Mouse (Mus musculus) heart, embryonic 12.5 days (tissue): ENCODE results near the gene Prkrip1. TPM values are rescaled to one million over a fixed set of nuclear protein-coding genes. Genes with fewer than 3 reads are reported as not detected.
"Not testable (repeated sequence)": the region's sequence is repeated elsewhere in the genome, so short reads cannot be mapped to it uniquely, and the experiment has no call there.

Experiments
- ATAC-seq: fragments of 200-750 bp; cut with Nextera tagmentation; 2 replicates; pipeline ENCODE4 v1.8.0; 2017; ENCODE audit warnings: moderate TSS enrichment, moderate library complexity; ENCODE audit not compliant: insufficient number of reproducible peaks, low FRiP score
- H3K27ac ChIP-seq: fragments of 300-500 bp; sonication (generic); 2 replicates; pipeline ENCODE4 v1.5.1; 2016; ENCODE audit warnings: mild to moderate bottlenecking, moderate library complexity; ENCODE audit not compliant: poor library complexity, severe bottlenecking
- H3K27me3 ChIP-seq: fragments of 300-500 bp; sonication (generic); replicated peaks from 2 replicates; pipeline ENCODE4 v1.6.1; 2016; ENCODE audit warnings: mild to moderate bottlenecking, moderate library complexity
- H3K36me3 ChIP-seq: fragments of 300-500 bp; sonication (generic); 2 replicates; pipeline ENCODE4 v1.6.1; 2016; ENCODE audit warnings: mild to moderate bottlenecking, moderate library complexity
- H3K4me1 ChIP-seq: fragments of 300-500 bp; sonication (generic); replicated peaks from 2 replicates; pipeline ENCODE4 v1.6.1; 2016; ENCODE audit warnings: mild to moderate bottlenecking
- H3K4me2 ChIP-seq: fragments of 300-500 bp; sonication (generic); 2 replicates; pipeline ENCODE4 v1.6.1; 2016; ENCODE audit warnings: mild to moderate bottlenecking, moderate library complexity
- H3K4me3 ChIP-seq: fragments of 300-500 bp; sonication (generic); 2 replicates; pipeline ENCODE4 v1.5.1; 2016; ENCODE audit warnings: mild to moderate bottlenecking
- H3K9ac ChIP-seq: fragments of 300-500 bp; sonication (generic); 2 replicates; pipeline ENCODE4 v1.6.1; 2016; ENCODE audit warnings: mild to moderate bottlenecking, moderate library complexity
- H3K9me3 ChIP-seq: fragments of 300-500 bp; sonication (generic); replicated peaks from 2 replicates; pipeline ENCODE4 v1.6.1; 2016; ENCODE audit warnings: mild to moderate bottlenecking, moderate library complexity
- WGBS: fragments of 180-500 bp; shearing (Covaris S2); methylation state at CpG from one replicate; pipeline ENCODE4 v1.1.7; 2016; 5-methylcytosine and 5-hydroxymethylcytosine counted together
- polyA plus RNA-seq: library from polyadenylated mRNA; unstranded; fragments of >200 nt; fragmentation: Nextera tagmentation; extraction: Ambion mirVana; gene quantifications from 2 replicates; pipeline ENCODE4 v1.2.1, GENCODE M21; 2016

Prkrip1 gene
- polyA plus RNA-seq, 1 experiment from 2014 or later = 41.8 TPM

DNA sequence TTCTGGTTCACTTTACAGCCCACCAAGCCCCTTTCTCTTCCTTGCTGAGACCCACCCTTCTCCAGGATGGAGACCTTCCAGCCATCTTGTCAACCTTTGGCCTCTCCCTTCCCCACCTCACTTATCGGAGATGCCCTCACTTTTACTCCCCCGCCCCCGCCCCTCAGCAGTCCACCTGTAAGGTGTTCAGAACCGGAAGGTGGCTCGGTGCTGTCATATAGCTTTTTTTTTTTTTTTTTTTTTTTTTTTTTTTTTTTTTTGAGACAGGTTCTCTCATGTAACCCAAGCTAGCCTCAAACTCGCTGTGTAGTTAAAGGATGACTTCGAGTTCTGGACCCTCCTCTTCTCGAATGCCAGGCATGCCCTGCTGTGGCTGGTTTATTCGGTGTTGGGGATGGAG is 25.8 kb downstream of the Prkrip1 start:
- Histone ChIP-seq H3K36me3 (peaks cover 4% of the 10 kb centered on the region), H3K27ac (no peak overlapping the region), H3K4me3 (no peak overlapping the region), H3K4me1 (peaks cover 15% of the 10 kb centered on the region), H3K4me2 (no peak overlapping the region), H3K9me3 (peaks cover 5% of the 10 kb centered on the region), H3K27me3 (no peaks in the 10 kb centered on the region), H3K9ac (no peak overlapping the region)
- ATAC-seq = no peak
- WGBS = 77% methylated on average over 9 of the region's 9 CpGs

DNA sequence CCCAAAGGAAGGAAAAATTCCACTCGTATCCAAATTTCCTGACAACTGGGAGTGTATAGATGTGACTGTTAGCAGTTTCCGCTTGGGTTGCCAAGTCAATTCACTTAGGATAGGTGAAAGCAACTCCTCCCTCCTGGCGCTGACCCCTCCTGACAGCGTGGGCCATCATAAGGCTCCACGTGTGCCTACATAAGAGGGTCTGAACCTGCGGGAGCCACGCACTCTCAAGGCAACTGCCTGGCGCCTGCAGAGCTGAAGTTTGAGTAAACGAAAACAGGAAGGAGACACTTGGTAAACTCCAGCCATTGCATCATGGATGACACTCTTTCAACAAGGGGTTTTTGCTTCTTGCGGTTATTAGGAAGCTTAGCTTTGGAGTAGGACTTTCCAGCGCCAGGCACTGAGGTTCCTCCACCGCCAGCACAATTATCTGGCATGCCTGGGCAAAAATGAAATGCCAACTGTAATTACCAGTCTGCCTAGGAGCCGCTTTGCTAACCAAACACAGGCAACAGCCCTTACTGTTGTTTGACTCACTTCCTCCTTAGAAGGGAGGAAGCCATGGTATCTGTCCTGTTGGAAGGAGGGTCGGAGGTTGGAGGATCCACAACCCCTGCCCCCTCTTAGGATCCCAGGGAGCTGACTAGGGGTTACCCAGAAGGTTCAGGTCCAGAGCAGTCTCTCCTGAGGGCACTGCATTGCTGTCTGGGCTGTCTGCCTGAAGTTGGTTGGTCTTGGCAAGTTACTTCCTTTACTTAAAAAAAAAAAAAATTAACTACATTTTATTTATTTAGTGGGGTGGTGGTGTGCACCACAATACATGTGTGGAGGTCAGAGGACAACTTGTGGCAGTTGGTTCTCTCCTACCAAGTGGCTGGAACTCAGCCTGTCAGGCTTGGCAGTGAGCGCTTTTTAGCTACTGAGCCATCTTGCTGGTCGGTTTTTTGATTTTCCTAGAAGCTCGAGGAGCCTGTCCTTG is 27.1 kb downstream of the Prkrip1 start:
- Histone ChIP-seq H3K4me2 (peak overlapping the region; percentile 94), H3K36me3 (no peaks in the 10 kb centered on the region), H3K4me3 (peak overlapping the region; percentile 59), H3K27ac (no peak overlapping the region), H3K9me3 (peaks cover 7% of the 10 kb centered on the region), H3K27me3 (no peaks in the 10 kb centered on the region), H3K4me1 (peaks cover 5% of the 10 kb centered on the region), H3K9ac (no peak overlapping the region)
- WGBS = 29% methylated on average over 17 of the region's 17 CpGs
- ATAC-seq = peak; percentile 30; the same call in 1 of the 2 replicates

DNA sequence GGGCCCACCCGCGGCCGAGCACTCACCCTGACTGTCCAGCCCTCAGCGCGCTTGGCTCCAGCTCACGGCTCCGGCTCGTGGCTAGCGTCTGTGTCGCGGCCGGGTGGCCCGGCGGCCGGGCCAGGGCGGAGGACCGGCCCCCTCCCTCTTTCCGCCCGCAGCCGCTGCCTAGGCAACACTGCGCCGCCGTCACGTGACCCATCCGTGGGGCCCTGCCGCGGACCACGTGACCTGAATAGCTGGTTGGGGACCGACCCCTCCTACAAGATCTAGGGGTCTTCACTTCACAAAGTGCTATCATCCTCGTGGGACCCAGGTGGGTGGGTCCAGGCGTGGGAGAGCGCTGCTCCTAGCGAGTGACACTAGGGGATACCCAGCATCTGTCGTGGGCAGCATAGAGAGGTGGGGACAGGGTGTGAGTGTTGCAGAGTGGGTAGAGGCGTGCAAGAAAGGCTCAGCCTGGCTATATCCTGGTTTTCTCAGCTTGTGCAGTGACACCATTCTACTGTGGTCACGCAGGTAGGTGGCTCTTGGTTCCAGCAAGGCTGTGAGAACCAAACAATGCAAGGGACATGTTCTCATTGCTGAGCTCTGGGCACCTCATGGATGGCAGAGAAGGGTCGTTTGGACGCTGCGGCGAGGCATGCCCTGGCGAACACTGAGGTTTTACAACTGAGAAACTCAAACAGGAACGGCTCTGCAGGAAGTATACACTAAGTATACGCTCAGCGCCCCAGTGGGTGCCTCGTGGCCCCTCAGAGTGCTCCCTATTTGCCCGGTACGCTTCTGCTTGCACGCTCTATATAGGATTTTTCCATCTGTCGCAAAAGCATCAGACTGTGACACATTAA is 28.0 kb downstream of the Prkrip1 start, which contains the start of gene Orai2:
TSS of gene Orai2 (minus strand) at position 202 of the 851 bp plus-strand sequence.
- H3K4me2 ChIP-seq = peak within 1 kb of the TSS; percentile 94
- H3K27ac ChIP-seq = no peak within 1 kb of the TSS
- no peaks in the 10 kb centered on the region for H3K27me3 ChIP-seq
- peak within 1 kb of the TSS; percentile 66 for H3K9ac ChIP-seq
- H3K4me1 ChIP-seq = peaks cover 5% of the 10 kb centered on the region
- H3K9me3 ChIP-seq = peaks cover 7% of the 10 kb centered on the region
- peak; percentile 86 for ATAC-seq
- no peaks in the 10 kb centered on the region for H3K36me3 ChIP-seq
- peak within 1 kb of the TSS; percentile 59 for H3K4me3 ChIP-seq
- 5% methylated on average over 49 of the region's 49 CpGs for WGBS

DNA sequence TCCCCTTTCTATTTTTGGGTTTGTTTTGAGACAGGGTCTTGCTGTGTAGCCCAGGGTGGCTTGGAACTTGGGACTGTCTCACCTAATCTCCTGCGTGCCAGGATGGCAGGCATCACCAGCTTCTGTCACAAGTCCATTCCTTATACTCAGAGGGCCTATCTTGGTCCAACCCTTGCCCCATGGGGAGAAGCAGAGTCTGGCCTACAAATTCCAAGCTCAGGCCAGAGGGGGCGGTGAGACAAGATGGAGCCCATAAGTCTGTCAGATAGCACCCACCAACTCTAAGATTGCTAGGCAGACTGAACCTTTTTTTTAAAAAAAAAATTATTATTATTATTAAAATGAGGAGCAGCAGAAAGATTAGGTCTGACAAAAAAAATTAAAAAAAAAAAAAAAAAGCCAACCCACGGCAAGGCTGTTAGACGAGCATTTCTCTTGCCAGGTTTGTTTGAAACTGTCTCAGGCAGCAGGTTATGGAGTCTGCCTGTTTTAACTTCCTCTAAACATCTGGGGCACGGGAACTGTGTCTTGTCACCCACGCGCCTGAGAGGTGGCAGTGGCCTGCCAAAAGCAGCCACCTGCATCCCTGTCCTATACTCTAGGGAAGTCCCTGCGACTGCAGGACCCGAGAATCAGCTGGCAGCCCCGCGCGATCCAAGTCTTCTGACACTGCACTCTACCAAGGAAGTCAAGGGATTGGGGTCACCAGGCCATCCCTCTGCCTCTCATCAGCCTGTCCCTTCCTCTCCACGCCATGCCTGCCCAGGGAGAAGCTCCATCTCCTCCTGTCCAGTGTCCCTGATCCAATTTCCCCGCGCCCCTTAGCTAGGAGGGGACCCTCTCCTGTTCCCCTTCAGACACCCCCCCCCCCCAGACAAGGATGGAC is 28.9 kb downstream of the Prkrip1 start:
- H3K4me3 ChIP-seq = peak overlapping the region; percentile 59
- H3K9me3 ChIP-seq = peaks cover 7% of the 10 kb centered on the region
- H3K4me1 ChIP-seq = peaks cover 5% of the 10 kb centered on the region
- H3K4me2 ChIP-seq = peak overlapping the region; percentile 94
- H3K27me3 ChIP-seq = no peaks in the 10 kb centered on the region
- H3K9ac ChIP-seq = peak overlapping the region; percentile 66
- peak; percentile 49 for ATAC-seq
- 13% methylated on average over 15 of the region's 15 CpGs for WGBS
- H3K27ac ChIP-seq = no peak overlapping the region
- H3K36me3 ChIP-seq = no peaks in the 10 kb centered on the region

DNA sequence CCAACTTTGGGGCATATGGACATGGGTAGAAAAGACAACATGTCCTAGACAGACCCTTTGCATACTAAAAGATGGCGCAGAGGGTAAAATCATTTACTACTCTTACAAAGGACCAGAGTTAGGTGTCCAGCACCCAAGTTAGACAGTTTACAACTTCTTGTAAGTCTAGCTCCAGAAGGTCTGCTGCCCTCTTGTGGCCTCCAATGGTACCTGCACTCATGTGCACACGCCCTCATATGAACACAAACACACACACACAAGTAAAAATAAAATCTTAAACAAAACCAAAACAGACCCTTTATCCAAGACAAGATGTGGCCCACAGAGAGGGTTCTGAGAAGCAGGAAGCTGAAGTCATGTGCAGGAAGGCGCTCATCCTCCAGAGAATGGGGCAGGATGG is 30.7 kb downstream of the Prkrip1 start:
- Histone ChIP-seq H3K36me3 (no peaks in the 10 kb centered on the region), H3K4me3 (no peak overlapping the region), H3K27ac (no peak overlapping the region), H3K4me2 (no peak overlapping the region), H3K4me1 (peaks cover 5% of the 10 kb centered on the region), H3K9ac (no peak overlapping the region), H3K9me3 (peaks cover 7% of the 10 kb centered on the region), H3K27me3 (no peaks in the 10 kb centered on the region)
- 89% methylated on average over 3 of the region's 3 CpGs for WGBS
- no peak for ATAC-seq

DNA sequence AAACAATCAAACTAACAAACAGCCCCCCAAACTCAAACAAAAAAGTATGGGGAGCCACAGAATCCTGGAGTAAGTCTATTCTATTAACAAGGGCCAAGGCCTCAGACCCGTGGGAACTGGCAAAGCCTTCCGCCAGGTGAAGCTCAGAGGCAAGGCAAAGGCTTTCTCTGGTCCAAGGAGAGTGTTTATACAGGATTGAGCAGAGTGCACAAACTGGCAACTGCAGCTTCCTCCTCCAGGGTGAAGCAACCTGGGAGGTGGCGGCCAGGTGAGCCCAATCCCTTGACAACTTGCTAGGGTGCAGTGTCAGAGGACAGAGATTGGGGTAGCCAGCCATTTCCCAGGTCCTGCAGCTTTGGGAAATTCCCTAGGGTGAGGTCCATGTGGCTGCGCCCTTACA is 31.5 kb downstream of the Prkrip1 start:
- no peaks in the 10 kb centered on the region for H3K36me3 ChIP-seq
- ATAC-seq = no peak
- H3K27ac ChIP-seq = no peak overlapping the region
- peaks cover 7% of the 10 kb centered on the region for H3K9me3 ChIP-seq
- H3K4me2 ChIP-seq = no peak overlapping the region
- no peak overlapping the region for H3K4me3 ChIP-seq
- WGBS = 82% methylated on average over 4 of the region's 4 CpGs
- no peak overlapping the region for H3K9ac ChIP-seq
- H3K4me1 ChIP-seq = peaks cover 5% of the 10 kb centered on the region
- no peaks in the 10 kb centered on the region for H3K27me3 ChIP-seq

DNA sequence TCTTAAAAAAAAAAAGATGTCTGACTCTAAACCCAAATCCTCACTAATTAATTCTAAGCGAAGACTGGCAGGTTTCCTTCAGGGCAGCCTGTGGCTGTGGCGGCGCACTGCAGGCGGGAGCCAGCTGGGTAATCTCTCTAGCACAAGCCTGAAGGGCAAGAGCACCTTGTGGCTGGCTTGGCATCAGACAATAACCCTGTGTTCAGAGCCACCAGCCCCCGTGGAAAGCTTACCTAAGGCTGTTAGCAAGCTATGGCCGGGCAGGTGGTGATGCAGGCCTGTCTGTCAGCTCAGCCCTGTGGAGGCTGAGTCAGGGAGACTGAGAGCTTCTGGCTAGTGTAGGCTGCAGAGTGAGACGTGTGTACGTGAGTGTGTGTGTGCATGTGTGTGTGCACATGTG is 33.5 kb downstream of the Prkrip1 start:
- ATAC-seq = no peak
- Histone ChIP-seq H3K9ac (no peak overlapping the region), H3K27me3 (no peaks in the 10 kb centered on the region), H3K36me3 (0 out of 2 replicates have a peak, but pooled peaks cover 3% of the 10 kb centered on the region), H3K4me2 (no peak overlapping the region), H3K4me3 (no peak overlapping the region), H3K4me1 (no peaks in the 10 kb centered on the region), H3K9me3 (peaks cover 7% of the 10 kb centered on the region), H3K27ac (no peak overlapping the region)
- WGBS = 79% methylated on average over 8 of the region's 8 CpGs

DNA sequence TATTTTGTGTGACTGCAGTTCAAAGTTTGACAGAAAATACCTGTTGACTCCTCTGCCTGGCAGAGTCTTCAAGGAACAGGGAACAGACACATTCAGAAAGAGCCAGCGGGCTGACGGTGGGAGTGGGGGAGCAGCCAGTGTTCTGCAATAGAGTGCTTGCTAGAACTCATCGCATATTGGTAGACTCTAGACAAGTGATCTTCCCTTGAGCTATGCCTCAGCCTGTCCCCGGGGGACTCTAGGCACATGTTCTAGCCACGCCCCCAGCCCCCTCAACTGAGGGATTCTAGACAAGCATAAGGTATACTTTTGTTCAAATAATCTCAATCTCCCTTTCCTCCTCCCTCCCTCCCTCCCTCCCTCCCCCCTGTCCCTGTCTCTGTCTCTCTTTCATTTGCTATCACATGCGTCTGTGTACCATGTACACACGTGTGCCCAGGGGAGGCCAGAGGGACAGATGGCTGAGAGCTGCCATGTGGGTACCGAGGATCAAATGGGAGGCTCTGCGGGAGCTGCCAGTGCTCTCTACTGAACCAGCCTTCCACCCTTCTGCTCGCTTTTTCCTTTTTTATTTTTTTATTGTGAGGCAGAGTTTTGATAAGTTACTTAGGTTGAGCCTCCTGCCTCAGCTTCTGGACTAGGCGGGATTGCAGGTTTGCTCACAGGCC is 34.8 kb downstream of the Prkrip1 start:
- Histone ChIP-seq H3K9ac (no peak overlapping the region), H3K27ac (no peak overlapping the region), H3K4me1 (no peaks in the 10 kb centered on the region), H3K27me3 (no peaks in the 10 kb centered on the region), H3K4me2 (no peak overlapping the region), H3K9me3 (peaks cover 7% of the 10 kb centered on the region), H3K4me3 (no peak overlapping the region), H3K36me3 (0 out of 2 replicates have a peak, but pooled peaks cover 3% of the 10 kb centered on the region)
- ATAC-seq = no peak
- 74% methylated on average over 11 of the region's 11 CpGs for WGBS

DNA sequence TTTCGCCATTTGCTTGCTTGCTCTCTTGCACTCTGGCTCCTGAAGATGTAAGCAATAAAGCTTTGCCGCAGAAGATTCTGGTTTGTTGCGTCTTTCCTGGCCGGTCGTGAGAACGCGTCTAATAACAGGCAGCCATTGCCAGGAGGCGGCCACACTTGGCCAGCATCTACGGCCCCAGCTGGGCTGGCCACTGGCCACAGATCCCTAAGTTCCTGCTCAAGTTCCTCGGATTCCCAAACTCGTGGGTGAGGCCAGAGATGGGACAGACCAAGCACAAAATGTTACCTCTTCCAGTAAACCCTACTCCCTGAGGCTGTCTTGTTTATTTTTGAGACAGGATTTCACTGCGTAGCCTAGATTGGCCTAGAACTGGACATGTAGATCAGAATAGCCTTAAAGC is 38.7 kb downstream of the Prkrip1 start:
- H3K4me2 ChIP-seq, H3K9ac ChIP-seq: not testable (repeated sequence)

DNA sequence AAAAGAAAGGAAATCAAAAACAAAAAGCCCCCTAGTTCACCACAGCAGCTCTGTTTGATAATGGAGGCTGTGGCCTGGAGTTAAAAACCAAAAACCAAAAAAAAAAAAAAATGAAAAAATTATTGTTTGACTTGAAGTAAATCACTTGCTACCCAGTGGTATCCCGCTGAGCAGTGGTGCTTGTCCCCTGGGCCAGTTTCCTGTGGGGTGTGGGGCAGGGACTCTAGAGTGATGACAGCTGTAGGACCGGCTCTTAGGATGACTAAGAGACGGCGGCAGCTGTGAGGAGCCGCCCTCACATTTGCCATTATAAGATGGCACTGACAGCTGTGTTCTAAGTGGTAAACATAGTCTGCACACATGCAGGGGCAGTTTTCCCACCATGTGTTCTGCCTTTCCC is 43.4 kb downstream of the Prkrip1 start:
- WGBS = 70% methylated on average over 5 of the region's 5 CpGs

More for the DNA sequence above, 38.7 kb downstream of the Prkrip1 start:
- not testable (repeated sequence) for H3K27ac ChIP-seq, H3K27me3 ChIP-seq, H3K4me3 ChIP-seq, H3K9me3 ChIP-seq, H3K4me1 ChIP-seq, H3K36me3 ChIP-seq, ATAC-seq
- WGBS = 85% methylated on average over 11 of the region's 12 CpGs

More for the DNA sequence above, 43.4 kb downstream of the Prkrip1 start:
- no peak overlapping the region for H3K9ac ChIP-seq
- no peaks in the 10 kb centered on the region for H3K4me1 ChIP-seq
- no peak overlapping the region for H3K4me2 ChIP-seq
- no peak overlapping the region for H3K4me3 ChIP-seq
- H3K9me3 ChIP-seq = peaks cover 8% of the 10 kb centered on the region; the same call in 1 of the 2 replicates
- no peak overlapping the region for H3K27ac ChIP-seq
- no peak for ATAC-seq
- H3K36me3 ChIP-seq = 0 out of 2 replicates have a peak, but pooled peaks cover under 1% of the 10 kb centered on the region
- H3K27me3 ChIP-seq = no peaks in the 10 kb centered on the region
